Mouse (Mus musculus): ENCODE measurements around the gene Nova1.

Gene Nova1

GRCm38 (mm10) chr12:46666706-46667105, 152.0 kb downstream of the Nova1 start:
- no peak for DNase-seq

GRCm38 (mm10) chr12:46646139-46646611, 172.6 kb downstream of the Nova1 start:
- no peak for DNase-seq

DNA sequence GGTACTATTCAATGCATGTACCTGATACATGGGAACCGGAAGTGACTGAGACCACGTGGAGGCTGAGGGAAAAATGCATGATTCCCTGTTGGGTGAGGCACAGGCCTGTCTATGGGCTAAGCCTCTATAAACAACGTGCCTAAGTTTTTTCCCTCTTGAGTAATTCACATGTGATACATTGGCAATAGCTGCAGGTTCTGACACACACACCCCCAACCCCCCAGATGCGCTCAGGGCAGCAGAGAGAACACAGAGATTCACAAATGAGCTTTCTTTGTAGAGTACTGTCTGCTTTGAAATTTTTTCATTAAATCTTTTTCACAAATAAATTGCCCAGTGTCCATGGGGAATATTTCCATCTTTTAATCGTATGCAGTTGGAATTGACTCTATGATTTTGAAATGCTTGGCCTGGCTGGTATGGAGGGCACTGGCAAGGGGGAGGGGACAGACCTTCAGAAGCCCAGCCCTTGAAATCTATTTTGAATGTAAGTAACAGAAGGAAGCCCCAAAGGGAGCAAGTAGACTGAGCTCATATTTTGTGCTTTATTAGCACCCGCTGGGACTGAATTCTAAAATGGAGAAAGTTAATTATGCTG, 173.3 kb downstream of the Nova1 start:
- no peak for DNase-seq

Data from lung, postnatal 36 days (tissue).